Mouse (Mus musculus): ENCODE data around the gene Neu4. TPM values are rescaled to one million over a fixed set of nuclear protein-coding genes. Genes with fewer than 3 reads are reported as not detected.
"Not testable (repeated sequence)": the region's sequence is repeated elsewhere in the genome, so short reads cannot be mapped to it uniquely, and the experiment has no call there.

Neu4 gene
- total RNA-seq, 2 experiments from 2014 or later: 4.4 to 4.8 TPM

DNA sequence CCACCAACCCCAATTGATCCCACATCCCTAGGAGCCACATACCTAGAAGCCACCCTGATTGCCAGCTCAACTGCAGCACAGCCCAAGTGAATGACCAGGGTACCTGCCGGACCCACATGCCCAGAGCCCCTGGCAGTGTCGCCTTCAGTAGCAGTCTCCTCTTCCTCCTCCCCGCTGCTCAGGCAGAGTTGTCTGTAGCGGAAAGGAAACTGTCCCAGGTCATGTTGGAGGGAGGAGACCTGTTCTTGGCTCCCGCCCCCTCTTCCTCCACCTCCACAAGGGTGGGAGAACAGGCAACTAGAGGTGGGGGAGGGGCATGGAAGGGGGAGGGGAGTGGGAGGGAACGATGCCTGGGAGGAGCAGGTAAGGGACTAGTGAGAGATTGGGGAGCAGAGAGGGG, 32.1 kb downstream of the Neu4 start, which contains the start of gene Pdcd1:
Pdcd1 (minus strand) TSS at position 181 of the 400 bp plus-strand sequence.
- DNase-seq (ENCODE audit: low spot score in 2 of 2): no peak

- peak; percentile 73 to 81 for DNase-seq (ENCODE audit: low spot score in 2 of 2)
These were observed 33.4 kb downstream of the Neu4 start for GRCm38 (mm10) chr1:94053530-94054216.

- no peak for DNase-seq (ENCODE audit: low spot score in 2 of 2)
These were observed 34.2 kb downstream of the Neu4 start for GRCm38 (mm10) chr1:94054481-94054880.

DNA sequence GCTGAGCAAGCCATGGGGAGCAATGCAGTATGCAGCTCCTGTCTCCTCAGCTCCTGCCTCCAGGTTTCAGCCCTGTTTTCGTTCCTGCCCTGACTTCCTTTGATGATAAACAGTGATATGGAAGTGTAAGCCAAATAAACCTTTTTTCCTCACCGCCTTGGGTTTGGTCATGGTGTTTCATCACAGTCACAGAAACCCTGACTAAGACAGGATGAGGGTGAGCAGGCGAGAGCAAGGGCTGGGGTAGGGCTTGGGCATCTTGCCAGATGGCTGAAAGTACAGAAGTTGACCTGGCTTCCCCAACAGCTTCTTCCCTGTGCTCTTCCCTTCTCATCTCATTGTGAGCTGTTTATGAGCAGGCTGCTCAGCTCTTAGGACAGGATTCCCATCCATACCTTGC, 35.7 kb downstream of the Neu4 start:
- DNase-seq (ENCODE audit: low spot score in 2 of 2): no peak

- no peak for DNase-seq (ENCODE audit: low spot score in 2 of 2)
These were observed 37.1 kb downstream of the Neu4 start for GRCm38 (mm10) chr1:94057401-94057800.

DNA sequence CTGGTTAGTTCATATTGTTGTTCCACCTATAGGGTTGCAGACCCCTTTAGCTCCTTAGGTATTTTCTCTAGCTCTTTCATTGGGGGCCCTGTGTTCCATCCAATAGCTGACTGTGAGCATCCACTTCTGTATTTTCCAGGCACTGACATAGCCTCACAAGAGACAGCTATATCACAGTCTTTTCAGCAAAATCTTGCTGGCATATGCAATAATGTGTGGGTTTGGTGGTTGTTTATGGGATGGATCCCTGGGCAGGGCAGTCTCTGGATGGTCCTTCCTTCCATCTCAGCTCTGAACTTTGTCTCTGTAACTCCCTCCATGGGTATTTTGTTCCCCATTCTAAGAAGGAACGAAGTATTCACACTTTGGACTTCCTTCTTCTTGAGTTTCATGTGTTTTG, 38.0 kb downstream of the Neu4 start:
- DNase-seq (ENCODE audit: low spot score in 2 of 2): not testable (repeated sequence)

DNA sequence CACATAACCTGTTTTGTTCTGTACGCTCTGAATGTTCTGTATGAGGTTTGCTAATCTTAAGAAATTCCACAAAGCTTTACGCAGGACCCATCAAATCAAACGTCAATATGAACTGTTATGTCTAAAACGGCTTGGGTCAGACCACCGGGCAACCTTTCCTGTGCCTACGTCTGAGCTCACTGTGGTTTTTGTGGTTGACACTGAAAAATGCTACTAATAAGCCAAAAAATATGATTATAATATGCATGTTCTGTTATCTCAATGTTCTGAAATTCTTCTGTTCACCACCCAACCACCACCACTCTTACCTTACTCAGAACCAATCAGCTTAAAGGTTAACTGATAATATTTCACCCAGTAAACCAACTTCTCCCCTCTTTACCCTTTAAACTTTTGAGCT, 54.5 kb downstream of the Neu4 start:
- no peak for DNase-seq (ENCODE audit: low spot score in 2 of 2)

GRCm38 (mm10) chr1:94076702-94077101, 56.5 kb downstream of the Neu4 start:
- no peak for DNase-seq (ENCODE audit: low spot score in 2 of 2)

Other genes starting within 250 kb of the Neu4 start
- gene Dtymk, start 218.5 kb upstream of the Neu4 start, total RNA-seq (2021): 10 to 100 TPM; 51.1 to 51.7 TPM
- gene Ing5, start 216.5 kb upstream of the Neu4 start, total RNA-seq (2021): 10 to 100 TPM; 16.0 TPM
- 10 to 100 TPM; 11.7 to 13.4 TPM for gene D2hgdh, start 195.5 kb upstream of the Neu4 start, total RNA-seq (2021)
- under 1 TPM in 1 of 2 experiments, not detected in 1; 0.12 TPM for gene Gal3st2, start 159.1 kb upstream of the Neu4 start, total RNA-seq (2021)
- not detected for gene Gal3st2b, start 102.1 kb upstream of the Neu4 start, total RNA-seq (2021)
- gene Gal3st2c, start 29.9 kb upstream of the Neu4 start, total RNA-seq (2021): under 1 TPM; 0.02 to 0.07 TPM
- under 1 TPM in 1 of 2 experiments, not detected in 1; 0.16 TPM for gene Pdcd1, start 32.1 kb downstream of the Neu4 start, total RNA-seq (2021)